Mouse (Mus musculus): ENCODE measurements around the gene Mcl1.

Gene Mcl1

GRCm38 (mm10) chr3:95666124-95666844, 7.7 kb downstream of the Mcl1 start:
- peak; percentile 78 for DNase-seq (ENCODE audit: low read depth, low spot score)

- DNase-seq (ENCODE audit: low read depth, low spot score), result no peak
Observed at GRCm38 (mm10) chr3:95667521-95667920, 8.9 kb downstream of the Mcl1 start.

GRCm38 (mm10) chr3:95668026-95668425, 9.4 kb downstream of the Mcl1 start:
- peak; percentile 98 for DNase-seq (ENCODE audit: low read depth, low spot score)

GRCm38 (mm10) chr3:95668589-95669308, 10.2 kb downstream of the Mcl1 start:
- DNase-seq (ENCODE audit: low read depth, low spot score), result peak; percentile 37

- no peak for DNase-seq (ENCODE audit: low read depth, low spot score)
Observed at GRCm38 (mm10) chr3:95669309-95669665, 10.7 kb downstream of the Mcl1 start.

- DNase-seq (ENCODE audit: low read depth, low spot score), result peak; percentile 34
Observed at GRCm38 (mm10) chr3:95670419-95670818, 11.8 kb downstream of the Mcl1 start.

- no peak for DNase-seq (ENCODE audit: low read depth, low spot score)
Observed at GRCm38 (mm10) chr3:95671201-95671600, 12.6 kb downstream of the Mcl1 start.

- DNase-seq (ENCODE audit: low read depth, low spot score), result no peak
Observed at GRCm38 (mm10) chr3:95672461-95672860, 13.9 kb downstream of the Mcl1 start.

- peak; percentile 64 for DNase-seq (ENCODE audit: low read depth, low spot score)
Observed at GRCm38 (mm10) chr3:95672861-95673706, 14.5 kb downstream of the Mcl1 start.

GRCm38 (mm10) chr3:95673707-95674211, 15.2 kb downstream of the Mcl1 start:
- no peak for DNase-seq (ENCODE audit: low read depth, low spot score)

- DNase-seq (ENCODE audit: low read depth, low spot score), result peak; percentile 92
Observed at GRCm38 (mm10) chr3:95674236-95674635, 15.6 kb downstream of the Mcl1 start.

GRCm38 (mm10) chr3:95674812-95675211, 16.2 kb downstream of the Mcl1 start:
- peak; percentile 73 for DNase-seq (ENCODE audit: low read depth, low spot score)

GRCm38 (mm10) chr3:95675301-95676092, 16.9 kb downstream of the Mcl1 start:
- DNase-seq (ENCODE audit: low read depth, low spot score), result peak; percentile 97

GRCm38 (mm10) chr3:95676745-95677419, 18.3 kb downstream of the Mcl1 start:
- peak; percentile 84 for DNase-seq (ENCODE audit: low read depth, low spot score)

GRCm38 (mm10) chr3:95677420-95678090, 19.0 kb downstream of the Mcl1 start:
- DNase-seq (ENCODE audit: low read depth, low spot score), result no peak

- no peak for DNase-seq (ENCODE audit: low read depth, low spot score)
Observed at GRCm38 (mm10) chr3:95679551-95679950, 21.0 kb downstream of the Mcl1 start.

- DNase-seq (ENCODE audit: low read depth, low spot score), result no peak
Observed at GRCm38 (mm10) chr3:95680673-95681072, 22.1 kb downstream of the Mcl1 start.

GRCm38 (mm10) chr3:95681365-95681764, 22.8 kb downstream of the Mcl1 start:
- no peak for DNase-seq (ENCODE audit: low read depth, low spot score)

- DNase-seq (ENCODE audit: low read depth, low spot score), result no peak
Observed at GRCm38 (mm10) chr3:95682878-95683277, 24.3 kb downstream of the Mcl1 start.

GRCm38 (mm10) chr3:95684846-95685245, 26.3 kb downstream of the Mcl1 start:
- DNase-seq (ENCODE audit: low read depth, low spot score), result no peak
